Mouse (Mus musculus) adrenal gland, postnatal 36 days (tissue): ENCODE results near the gene P3h1. TPM values are rescaled to one million over a fixed set of nuclear protein-coding genes. Genes with fewer than 3 reads are reported as not detected.
"Not testable (repeated sequence)": the region's sequence is repeated elsewhere in the genome, so short reads cannot be mapped to it uniquely, and the experiment has no call there.

Experiments
- DNase-seq, 2 experiments: peaks; one replicate each; pipeline ENCODE4 v3.0.0; 2021; ENCODE audit warnings: mixed read lengths in 1 of 2
- total RNA-seq, 2 experiments: library from RNA; stranded (reverse); gene quantifications; 2 replicates each; pipeline ENCODE4 v1.2.3; 2021

P3h1 gene
- total RNA-seq, 2 experiments from 2014 or later, result 27.4 to 30.5 TPM

DNA sequence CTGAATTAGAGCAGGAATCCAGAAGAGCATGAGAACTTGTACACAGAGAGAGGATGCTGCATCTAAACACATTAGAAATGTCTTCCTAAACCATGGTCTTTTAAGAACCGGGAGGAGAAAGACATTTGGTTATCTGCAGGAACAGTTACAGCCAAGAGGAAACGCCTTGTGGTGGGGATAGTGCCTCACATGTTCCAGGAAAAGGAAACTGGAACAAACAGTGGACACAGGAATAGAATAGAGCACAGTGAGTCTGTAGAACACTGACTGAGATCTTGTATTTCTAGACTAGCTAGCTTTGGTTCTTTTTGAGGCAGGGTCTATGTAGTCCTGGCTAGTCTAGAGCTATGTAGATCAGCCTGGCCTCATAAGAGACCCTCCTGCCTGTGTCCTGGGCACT, 42.5 kb downstream of the P3h1 start:
- no peak for DNase-seq

DNA sequence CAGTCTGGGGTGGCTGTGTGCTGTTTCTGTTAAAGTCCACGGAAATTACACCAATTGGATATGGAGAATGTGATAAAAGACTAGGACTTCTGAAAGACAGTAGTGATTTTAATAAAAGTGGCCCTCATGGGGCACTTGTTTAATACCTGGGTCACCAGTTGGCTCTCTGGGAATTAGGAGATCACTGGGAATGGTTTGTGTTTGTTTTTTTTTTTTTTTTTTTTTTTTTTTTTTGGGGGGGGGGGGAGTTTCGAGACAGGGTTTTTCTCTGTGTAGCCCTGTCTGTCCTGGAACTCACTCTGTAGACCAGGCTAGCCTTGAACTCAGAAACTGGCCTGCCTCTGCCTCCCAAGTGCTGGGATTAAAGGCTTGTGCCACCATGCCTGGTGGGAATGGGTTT, 43.0 kb downstream of the P3h1 start:
- DNase-seq, result no peak

DNA sequence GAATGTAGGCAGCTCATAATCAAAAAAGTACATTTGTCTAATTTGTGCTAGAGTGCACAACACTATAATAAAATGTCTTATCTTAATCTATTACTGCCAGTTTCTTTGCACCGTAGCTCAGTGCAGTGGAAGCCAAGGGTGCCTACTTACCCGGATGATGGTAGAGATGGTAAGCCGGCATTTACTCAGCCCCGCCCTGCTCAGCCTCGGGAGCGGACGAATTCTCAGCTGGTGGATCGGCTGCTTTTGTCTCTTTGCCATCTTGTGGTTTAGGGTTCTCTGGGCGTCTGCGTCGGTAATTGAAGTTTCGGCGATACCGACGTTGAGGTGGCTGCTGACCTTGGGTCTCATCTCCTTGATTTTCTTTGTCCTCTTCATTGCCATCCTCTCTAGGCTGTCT, 46.1 kb downstream of the P3h1 start:
- DNase-seq, result not testable (repeated sequence)

DNA sequence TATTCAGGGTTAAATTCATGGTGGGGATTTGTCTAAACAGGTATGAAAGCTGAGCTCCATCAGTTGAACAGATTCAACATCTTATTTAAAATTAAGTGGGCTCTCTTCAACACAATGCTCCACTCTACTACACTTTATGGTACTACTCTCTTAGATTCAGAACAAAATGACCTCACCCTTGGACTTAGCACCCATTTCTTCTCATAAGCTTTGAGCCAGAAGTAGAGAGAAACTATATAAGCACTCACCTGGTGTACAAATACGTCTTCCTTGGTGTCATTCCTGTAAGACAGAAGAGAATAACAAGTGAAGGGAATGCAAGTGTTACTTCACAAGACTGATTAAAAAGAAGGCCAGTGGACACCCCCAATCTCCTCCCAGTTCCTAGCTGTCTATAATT, 52.1 kb downstream of the P3h1 start:
- no peak for DNase-seq

GRCm38 (mm10) chr4:119285336-119285735, 52.6 kb downstream of the P3h1 start:
- DNase-seq, result no peak

DNA sequence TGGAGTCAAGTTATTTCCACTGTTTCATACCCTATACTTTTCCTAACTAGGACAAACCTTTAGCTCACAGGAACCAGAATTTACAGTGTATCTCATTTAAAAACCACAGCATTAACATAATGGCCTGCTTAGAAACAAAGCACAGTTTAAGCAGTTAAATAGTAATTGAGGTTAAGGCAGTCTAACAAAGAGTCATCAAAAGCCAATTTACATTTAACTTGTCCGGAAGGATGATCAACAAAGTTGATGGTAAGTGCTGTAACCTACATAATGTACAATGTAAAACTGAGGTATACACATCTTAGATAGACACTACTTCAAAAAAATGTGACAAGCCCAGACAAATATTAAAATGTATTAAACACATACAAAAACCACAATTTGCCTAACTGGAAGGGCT, 59.2 kb downstream of the P3h1 start:
- no peak for DNase-seq

DNA sequence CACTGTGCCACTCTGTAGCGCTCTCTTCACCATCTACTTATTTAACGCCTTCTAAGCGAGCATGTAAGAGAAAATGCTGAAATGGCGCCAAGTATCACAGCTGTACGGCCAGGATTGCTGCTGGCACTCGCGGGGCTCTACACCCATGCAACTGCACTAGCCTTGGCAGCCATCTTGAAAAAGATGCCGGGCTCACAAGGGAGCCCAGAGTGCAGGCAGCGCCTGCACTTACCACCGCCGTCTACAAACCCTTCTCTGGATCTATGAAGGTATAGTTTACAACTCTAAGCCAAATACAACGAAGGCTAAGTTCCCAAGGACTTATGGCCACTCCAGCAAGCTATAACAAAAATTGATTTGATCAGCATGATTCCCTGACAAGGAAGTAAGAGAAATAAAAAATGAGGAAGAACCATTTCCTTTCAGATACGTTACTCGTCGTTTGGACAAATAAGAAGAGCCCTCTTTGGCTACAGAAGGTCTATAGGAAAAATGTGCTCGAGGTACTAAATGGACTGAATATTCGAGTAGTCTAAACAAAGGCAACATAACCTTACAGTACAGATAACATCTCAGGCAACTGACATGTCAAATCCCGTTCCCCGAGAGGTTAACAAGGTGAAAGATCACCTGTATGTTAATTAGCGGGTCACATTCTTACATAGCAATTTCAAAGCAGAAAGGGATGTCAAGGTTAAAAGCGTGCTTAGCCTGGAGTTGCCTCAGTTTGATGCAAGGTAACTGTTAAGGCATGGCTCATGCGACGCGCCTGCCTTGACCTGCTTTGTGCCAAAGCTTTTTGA, 60.3 kb downstream of the P3h1 start:
- DNase-seq, result peak; percentile 54 to 70

DNA sequence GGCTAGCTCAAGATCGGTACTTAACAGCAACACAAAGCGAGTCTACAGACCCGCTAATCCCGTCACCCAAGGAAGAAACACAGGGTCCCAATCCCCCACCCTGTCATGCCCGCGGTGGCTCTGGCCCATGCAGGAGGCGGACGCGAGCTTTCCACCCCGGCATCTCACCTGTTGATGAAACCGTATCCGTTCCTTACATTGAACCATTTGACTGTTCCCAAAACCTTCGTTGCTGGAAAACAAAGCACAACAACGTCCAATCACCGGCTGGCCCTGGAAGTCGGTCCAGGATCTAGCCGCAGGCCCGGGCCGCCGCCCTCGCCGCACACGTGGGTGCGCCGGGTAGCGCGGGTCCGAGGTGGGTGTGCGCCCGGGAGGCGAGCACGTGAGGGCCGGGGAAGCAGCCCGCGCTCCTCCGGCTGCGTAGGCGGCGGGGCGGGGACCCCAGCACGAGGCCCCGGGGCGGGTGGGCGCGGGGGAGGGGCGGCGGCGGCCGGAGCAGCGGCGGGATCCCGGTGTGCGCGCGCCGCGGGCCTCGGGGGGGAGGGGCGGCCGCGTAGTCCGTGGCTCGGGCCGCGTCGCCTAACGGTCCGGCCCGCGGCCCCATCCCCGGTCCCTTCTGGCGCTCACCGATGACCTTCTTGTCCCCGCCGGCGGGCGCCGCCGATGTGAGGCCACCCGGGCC, 61.0 kb downstream of the P3h1 start:
- peak; percentile 29 to 56 for DNase-seq

DNA sequence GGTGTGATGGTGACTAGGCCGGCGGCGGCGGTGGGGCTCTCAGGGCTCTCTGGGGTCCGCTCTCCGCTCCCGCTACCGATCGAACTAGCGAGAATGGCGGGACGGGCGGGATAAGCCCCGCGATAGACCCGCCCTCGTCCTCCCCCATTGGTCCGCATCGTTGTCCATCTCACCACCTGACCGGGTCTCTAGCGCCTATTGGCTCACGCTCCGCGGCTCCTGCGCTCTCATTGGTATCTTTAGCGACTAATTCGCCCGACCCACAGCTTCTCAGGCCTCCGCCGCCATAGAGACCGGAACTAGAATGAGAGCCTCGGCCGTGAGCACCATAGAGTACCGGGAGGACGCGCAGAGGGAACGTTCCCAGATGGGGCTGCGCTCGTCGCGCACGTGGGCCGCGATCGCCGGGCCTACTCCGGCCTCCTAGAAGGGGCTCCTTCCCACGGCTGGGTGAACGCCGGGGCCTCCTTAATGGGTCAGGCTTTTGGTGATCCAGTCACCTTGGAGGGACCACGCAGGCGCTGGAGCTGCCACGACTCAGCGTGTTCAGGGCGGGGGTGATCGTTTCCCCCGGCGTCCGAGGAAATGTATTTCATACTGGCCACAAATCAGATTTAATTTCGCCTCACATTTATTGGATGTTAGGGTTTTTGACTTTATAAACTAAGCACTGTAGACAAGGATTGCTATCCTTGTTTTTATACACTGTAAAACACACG, 61.9 kb downstream of the P3h1 start, which contains the start of gene Ybx1:
Gene Ybx1 (minus strand): TSS at position 190 of the 719 bp plus-strand sequence.
- DNase-seq, result peak; percentile 99

DNA sequence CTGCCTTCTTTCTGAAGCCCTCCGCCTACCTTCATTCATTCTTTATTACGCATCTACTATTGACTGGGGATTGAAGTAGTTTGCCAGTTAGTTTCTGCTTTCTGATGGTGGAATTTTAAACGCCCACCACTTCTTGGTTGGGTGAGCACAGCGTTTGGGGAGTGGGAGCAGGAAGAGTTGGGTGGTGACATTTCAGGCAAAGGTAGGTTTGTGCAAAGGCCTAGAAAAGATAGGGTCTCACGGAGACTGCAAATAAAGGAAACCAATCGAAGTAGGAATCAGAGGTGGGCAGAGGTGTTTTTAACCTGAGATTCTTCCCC, 62.4 kb downstream of the P3h1 start:
- DNase-seq, result no peak

DNA sequence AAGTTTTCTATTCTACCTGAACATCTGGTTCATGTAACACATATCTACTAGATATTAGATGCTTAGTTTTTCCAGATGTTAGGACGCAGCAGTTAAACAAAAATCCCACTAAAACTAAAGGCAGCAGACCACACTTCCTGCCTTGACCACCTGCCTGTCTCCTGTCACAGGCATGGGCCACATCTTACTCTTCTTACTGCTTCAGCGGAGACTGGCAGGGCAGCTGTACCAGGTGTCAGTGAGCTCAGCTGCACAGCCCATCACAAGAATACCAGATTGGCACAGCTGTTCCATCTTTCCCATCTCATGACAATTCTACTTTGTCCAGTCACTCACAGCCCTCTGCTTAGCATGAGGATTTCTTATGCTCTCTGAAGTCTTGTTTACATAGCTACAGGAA, 64.6 kb downstream of the P3h1 start:
- DNase-seq, result no peak

Other genes with a start within 250 kb of the P3h1 start
- 10 to 100 TPM; 19.8 to 20.2 TPM for gene Slc2a1, start 124.2 kb upstream of the P3h1 start, total RNA-seq
- 10 to 100 TPM; 11.5 to 12.4 TPM for gene Zfp691, start 58.7 kb upstream of the P3h1 start, total RNA-seq
- gene Ermap, start 42.9 kb upstream of the P3h1 start, total RNA-seq, result under 1 TPM in 1 of 2 experiments, not detected in 1; 0.10 TPM
- gene Svbp, start 37.6 kb upstream of the P3h1 start, total RNA-seq, result 10 to 100 TPM; 17.1 to 19.2 TPM
- gene Tmem269, start 14.7 kb upstream of the P3h1 start, total RNA-seq, result not detected
- gene AU022252, start 203 bp upstream of the P3h1 start, total RNA-seq, result 10 to 100 TPM; 25.8 to 26.6 TPM
- gene Cldn19, start 22.5 kb downstream of the P3h1 start, total RNA-seq, result under 1 TPM in 1 of 2 experiments, not detected in 1; 0.13 TPM
- 100 to 1,000 TPM; 639 to 803 TPM for gene Ybx1, start 61.7 kb downstream of the P3h1 start, total RNA-seq
- 10 to 100 TPM; 20.0 to 20.3 TPM for gene Ppih, start 87.6 kb downstream of the P3h1 start, total RNA-seq
- gene Ccdc30, start 182.6 kb downstream of the P3h1 start, total RNA-seq, result 10 to 100 TPM; 14.5 to 16.9 TPM
- 10 to 100 TPM; 38.0 to 41.7 TPM for gene Ppcs, start 189.5 kb downstream of the P3h1 start, total RNA-seq
- 1 to 10 TPM; 3.1 to 4.0 TPM for gene Zmynd12, start 189.9 kb downstream of the P3h1 start, total RNA-seq